Mouse (Mus musculus) cerebellum, adult 8-10 months (tissue): ENCODE results near the gene 4930426L09Rik.

Experiments
- DNase-seq: peaks from one replicate; pipeline ENCODE4 v3.0.0; 2022

Gene 4930426L09Rik

DNA sequence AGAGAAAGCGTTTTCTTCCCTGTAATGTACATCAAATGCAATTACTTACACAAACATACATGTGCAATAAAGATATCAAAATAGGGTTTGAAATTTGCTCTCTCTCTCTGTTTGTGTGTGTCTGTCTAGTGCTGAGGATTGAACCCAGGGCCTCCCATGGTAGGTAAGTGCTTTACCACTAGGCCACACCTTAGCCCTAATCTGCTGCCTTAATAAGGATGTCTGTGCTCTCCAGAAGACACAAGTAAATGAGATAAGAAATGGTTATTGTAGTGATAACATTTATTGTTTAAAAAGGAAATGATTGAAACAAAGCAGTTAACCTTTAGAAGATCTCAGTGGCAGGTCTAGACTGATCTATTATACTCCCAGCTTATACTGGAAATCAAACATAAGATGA is 18.7 kb downstream of the 4930426L09Rik start:
- DNase-seq = no peak

- no peak for DNase-seq
Observed at GRCm38 (mm10) chr2:19018034-19018433, 19.9 kb downstream of the 4930426L09Rik start.

DNA sequence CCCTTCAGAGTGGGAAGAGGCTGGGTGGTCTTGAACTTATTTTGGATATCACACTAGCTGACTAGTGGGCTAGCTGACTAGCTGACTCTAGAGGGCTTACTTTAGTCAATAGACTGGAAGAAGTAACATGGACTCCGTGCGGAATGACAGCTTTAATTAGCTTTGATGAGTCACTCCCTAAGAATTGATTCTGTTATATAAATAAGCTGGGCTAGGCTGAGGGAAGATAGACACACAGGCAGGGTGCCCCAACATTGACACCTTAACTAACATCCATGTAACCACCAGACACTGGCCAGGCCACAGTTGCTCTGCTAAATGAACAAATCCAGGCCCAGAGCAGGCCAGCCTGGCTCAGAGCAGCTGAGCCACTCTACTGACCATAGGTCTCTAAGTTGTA is 26.7 kb downstream of the 4930426L09Rik start:
- DNase-seq = no peak

DNA sequence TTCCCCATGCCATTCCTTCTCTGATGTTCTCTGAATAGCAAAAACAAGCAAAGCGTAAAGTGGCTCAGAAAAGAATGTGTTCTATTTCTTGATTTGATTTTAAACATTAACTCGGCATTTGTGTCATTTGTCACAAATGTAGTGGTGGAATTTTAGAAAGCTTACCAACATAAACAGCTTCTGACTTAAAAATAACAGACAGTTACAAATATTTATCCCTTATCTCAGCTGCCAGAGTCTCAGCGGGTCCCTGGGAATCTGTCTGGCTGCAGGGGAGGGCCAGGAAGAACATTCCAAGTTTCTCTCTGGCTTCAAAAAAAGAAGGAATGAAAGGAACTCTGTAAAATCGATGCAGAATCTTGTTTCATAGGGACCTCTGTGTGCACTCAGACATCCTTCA is 39.3 kb downstream of the 4930426L09Rik start:
- DNase-seq = no peak

DNA sequence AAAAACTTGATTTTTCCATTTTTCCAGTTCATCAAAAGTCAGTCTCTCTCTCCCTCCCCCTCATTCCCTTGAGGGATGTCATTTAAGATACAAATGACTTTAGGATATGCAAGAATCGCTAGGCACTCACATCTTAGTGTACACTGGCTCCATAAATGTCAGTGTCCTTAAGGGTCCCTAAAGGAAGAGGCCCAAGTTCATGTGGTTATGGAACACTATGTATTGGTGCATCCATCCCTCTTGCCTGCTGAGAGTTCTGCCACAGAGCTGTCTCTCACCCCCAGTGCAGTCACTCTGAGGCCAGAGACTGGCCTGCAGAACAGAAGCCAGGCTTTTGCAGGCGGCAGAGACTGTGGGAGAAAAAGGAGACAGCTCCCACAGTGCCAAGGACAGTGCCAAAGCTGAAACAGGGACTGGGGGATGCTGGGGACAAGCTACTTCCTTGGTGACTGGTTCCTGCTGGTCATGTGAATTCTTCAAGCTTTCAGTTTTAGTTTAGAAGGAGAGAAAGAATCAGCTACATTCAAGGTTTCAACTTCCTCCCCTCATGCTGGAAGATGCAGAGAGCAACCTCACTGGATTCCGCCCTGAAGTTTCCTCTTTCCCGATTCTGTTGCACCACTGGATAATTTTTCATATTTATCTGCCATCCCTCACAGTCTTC is 39.9 kb downstream of the 4930426L09Rik start:
- no peak for DNase-seq

DNA sequence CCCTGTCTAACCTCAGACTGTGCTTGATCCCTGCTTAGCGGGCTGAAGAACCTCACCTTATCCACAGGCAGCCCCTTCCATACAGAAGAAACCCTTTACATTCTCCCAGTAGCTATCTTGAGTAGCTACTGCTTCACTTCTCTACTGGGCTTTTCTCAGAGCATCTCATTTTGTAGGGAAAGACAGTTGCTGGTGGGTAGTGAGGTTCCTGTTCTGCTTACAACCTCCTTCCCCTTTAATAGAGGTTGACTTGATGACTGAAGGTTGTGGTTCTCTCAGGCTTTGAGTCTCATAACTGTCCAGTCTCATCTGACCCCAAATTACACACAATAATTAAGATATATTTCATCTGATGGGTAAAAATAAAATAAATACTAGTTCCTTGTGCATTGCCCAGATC is 50.1 kb downstream of the 4930426L09Rik start:
- DNase-seq = no peak

DNA sequence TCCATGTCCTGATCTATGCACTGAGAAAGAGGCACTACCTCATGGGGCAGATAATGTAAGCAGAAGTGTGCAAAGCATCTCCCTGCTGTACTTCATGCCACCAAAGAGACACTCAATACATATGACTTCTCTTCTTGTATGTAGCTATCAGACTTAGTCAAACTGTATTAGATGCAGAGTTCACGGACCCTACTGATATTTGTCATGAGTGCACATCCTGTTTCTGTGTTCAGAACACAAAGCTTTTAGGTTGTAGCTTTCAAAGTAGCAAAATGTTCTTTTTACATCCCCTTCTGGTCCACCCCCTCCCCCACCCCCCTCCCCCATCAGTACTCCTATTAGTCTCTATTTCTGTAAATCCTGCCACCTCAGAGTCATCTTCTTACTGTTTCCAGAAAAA is 51.2 kb downstream of the 4930426L09Rik start:
- no peak for DNase-seq
